Mouse (Mus musculus) forebrain, postnatal 0 days (tissue): Measurements from ENCODE around the gene Cep57l1. TPM values are rescaled to one million over a fixed set of nuclear protein-coding genes. Genes with fewer than 3 reads are reported as not detected.

Experiments
- ATAC-seq: fragments of 200-750 bp; cut with Nextera tagmentation; 2 replicates; pipeline ENCODE4 v1.8.0; 2017; ENCODE audit warnings: mild to moderate bottlenecking, moderate library complexity
- DNase-seq: peaks from one replicate; pipeline ENCODE4 v3.0.0-alpha.2; 2015
- H3K27ac ChIP-seq: fragments of 300-500 bp; sonication (generic); 2 replicates; pipeline ENCODE4 v1.5.1; 2014; ENCODE audit warnings: low read depth, mild to moderate bottlenecking, antibody characterized with exemption, low read length, moderate library complexity, mixed read lengths
- H3K27me3 ChIP-seq: fragments of 300-500 bp; sonication (generic); 2 replicates; pipeline ENCODE4 v1.6.1; 2014; ENCODE audit warnings: mild to moderate bottlenecking, low read length, mixed read lengths; ENCODE audit not compliant: insufficient read depth
- H3K36me3 ChIP-seq: fragments of 300-500 bp; sonication (generic); 2 replicates; pipeline ENCODE4 v1.6.1; 2014; ENCODE audit warnings: mild to moderate bottlenecking, moderate library complexity; ENCODE audit not compliant: insufficient read depth
- H3K4me1 ChIP-seq: fragments of 300-500 bp; sonication (generic); 2 replicates; pipeline ENCODE4 v1.6.1; 2014; ENCODE audit warnings: antibody characterized with exemption; ENCODE audit not compliant: insufficient read depth
- H3K4me2 ChIP-seq: fragments of 300-500 bp; sonication (generic); 2 replicates; pipeline ENCODE4 v1.6.1; 2014; ENCODE audit warnings: low read depth, mild to moderate bottlenecking, moderate library complexity
- H3K4me3 ChIP-seq: fragments of 300-500 bp; sonication (generic); 2 replicates; pipeline ENCODE4 v1.5.1; 2014; ENCODE audit warnings: low read depth, low read length, mixed read lengths
- H3K9ac ChIP-seq: fragments of 300-500 bp; sonication (generic); 2 replicates; pipeline ENCODE4 v1.6.1; 2014; ENCODE audit warnings: mild to moderate bottlenecking
- H3K9me3 ChIP-seq: fragments of 300-500 bp; sonication (generic); 2 replicates; pipeline ENCODE4 v1.6.1; 2016; ENCODE audit warnings: low read length
- CTCF ChIP-seq: sonication (generic); IDR thresholded peaks from 2 replicates; pipeline ENCODE4 v1.5.1; 2016; ENCODE audit warnings: antibody characterized with exemption, control low read depth, low read depth
- WGBS: fragments of 180-500 bp; shearing (Covaris S2); extraction: QIAGEN DNeasy Blood & Tissue Kit; methylation state at CpG from one replicate; pipeline ENCODE4 v1.1.7; 2014; 5-methylcytosine and 5-hydroxymethylcytosine counted together
- microRNA-seq, 2 experiments: library from miRNA; unstranded; fragments of <30 nt; microRNA quantifications; one replicate each; pipeline ENCODE4; 2016
- polyA plus RNA-seq: library from polyadenylated mRNA; unstranded; fragments of >200 nt; fragmentation: Nextera tagmentation; extraction: Ambion mirVana; gene quantifications from 2 replicates; pipeline ENCODE4 v1.2.1, GENCODE M21; 2015
- total RNA-seq: library from RNA; depleted of rRNA; stranded (reverse); fragments of >200 nt; gene quantifications from 2 replicates; pipeline ENCODE4 v1.2.3, GENCODE M21; 2014; rRNA removed

The Cep57l1 gene
- total and polyA plus RNA-seq, 2 experiments from 2014 or later: 10.2 to 11.7 TPM

GRCm38 (mm10) chr10:41674362-41674761, 135.3 kb downstream of the Cep57l1 start:
- DNase-seq (no peak), ATAC-seq (no peak)
- TF ChIP-seq CTCF: no peak
- Histone ChIP-seq H3K4me3 (no peak overlapping the region), H3K4me2 (no peak overlapping the region), H3K27me3 (no peaks in the 10 kb centered on the region), H3K36me3 (no peaks in the 10 kb centered on the region), H3K27ac (no peak overlapping the region), H3K9ac (no peak overlapping the region), H3K9me3 (no peaks in the 10 kb centered on the region), H3K4me1 (no peaks in the 10 kb centered on the region)
- WGBS: 74% methylated on average over 3 of the region's 3 CpGs

- no peak for DNase-seq
- ATAC-seq: no peak
- 84% methylated on average over 5 of the region's 5 CpGs for WGBS
Observed at GRCm38 (mm10) chr10:41670196-41670595, 139.5 kb downstream of the Cep57l1 start.

More at GRCm38 (mm10) chr10:41670196-41670595, 139.5 kb downstream of the Cep57l1 start:
- Histone ChIP-seq H3K4me1 (no peaks in the 10 kb centered on the region), H3K4me3 (no peak overlapping the region), H3K4me2 (no peak overlapping the region), H3K36me3 (no peaks in the 10 kb centered on the region), H3K27me3 (no peaks in the 10 kb centered on the region), H3K27ac (no peak overlapping the region), H3K9me3 (0 out of 2 replicates have a peak, but pooled peaks cover 3% of the 10 kb centered on the region), H3K9ac (no peak overlapping the region)
- TF ChIP-seq CTCF: no peak

Small RNA genes lying within 50 kb of the gene (microRNA-seq; reads per million reads assigned to microRNA genes)
- 0 reads per million in 2 experiments for gene Mir3473b

Other genes starting within 250 kb of the Cep57l1 start
- gene Ccdc162, start 93.2 kb downstream of the Cep57l1 start, total RNA-seq: 1.5 and 3.2 TPM in 2 replicates
- gene Ccdc162, start 93.2 kb downstream of the Cep57l1 start, polyA plus RNA-seq: 0.96 and 1.2 TPM in 2 replicates
- gene Sesn1, start 64 bp upstream of the Cep57l1 start, total RNA-seq: 43.4 and 44.4 TPM in 2 replicates
- gene Sesn1, start 64 bp upstream of the Cep57l1 start, polyA plus RNA-seq: 28.4 and 34.0 TPM in 2 replicates
- gene Armc2, start 208.6 kb upstream of the Cep57l1 start, total RNA-seq: 9.8 and 11.4 TPM in 2 replicates
- gene Armc2, start 208.6 kb upstream of the Cep57l1 start, polyA plus RNA-seq: 10.1 and 14.1 TPM in 2 replicates